Mouse (Mus musculus): ENCODE measurements at regions not wholly inside any gene's neighbourhood (a gene's known extent, or its start where the extent isn't known, plus 50 kb on each side); places are given as distances from the start of the nearest gene placed in this dataset.
A peak's percentile ranks its signal among the peaks of the same experiment; 100 is the strongest.

DNA sequence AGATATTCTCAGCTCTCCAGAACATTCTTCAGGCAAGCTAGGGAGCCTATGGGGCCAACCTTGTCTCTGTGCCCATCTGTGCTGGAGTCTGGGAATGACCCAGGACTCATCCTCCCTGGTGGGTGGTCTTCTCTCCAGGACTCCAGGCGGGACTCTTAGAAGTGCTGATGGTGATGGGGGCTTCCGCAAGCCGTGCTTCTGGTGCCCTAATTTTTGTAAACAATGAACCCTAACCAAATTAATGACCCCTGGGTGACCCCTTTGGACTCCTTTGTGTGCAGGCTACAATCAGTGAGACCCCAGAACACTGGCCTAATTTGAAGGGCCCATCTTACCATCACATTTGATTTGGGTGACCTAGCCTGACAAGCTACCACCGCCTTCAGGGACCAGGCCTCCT lies 71.0 kb upstream of the Ccnd1 start:
- H3K27me3 ChIP-seq (replicated peaks; ENCODE audit: control insufficient read depth, insufficient read depth, low read length) = no peaks in the 10 kb centered on the region
- DNase-seq = no peak
- H3K36me3 ChIP-seq (ENCODE audit: control insufficient read depth, insufficient read depth, low read length) = no peaks in the 10 kb centered on the region
- no peak for TF ChIP-seq POLR2A (IDR thresholded peaks at IDR 0.05; ENCODE audit: low read depth, low read length)
- TF ChIP-seq CTCF (conservative IDR thresholded peaks at IDR 0.05; ENCODE audit: insufficient read depth, insufficient read length, low read depth, low read length) = no peak
- H3K27ac ChIP-seq (ENCODE audit: insufficient read depth, low read depth, low read length) = no peak overlapping the region
- H3K4me3 ChIP-seq (ENCODE audit: insufficient read depth, low read depth, low read length) = no peak overlapping the region
- 88% methylated on average over 4 of the region's 4 CpGs for WGBS
- no peaks in the 10 kb centered on the region for H3K4me1 ChIP-seq (ENCODE audit: control insufficient read depth, insufficient read depth, low read length)

DNA sequence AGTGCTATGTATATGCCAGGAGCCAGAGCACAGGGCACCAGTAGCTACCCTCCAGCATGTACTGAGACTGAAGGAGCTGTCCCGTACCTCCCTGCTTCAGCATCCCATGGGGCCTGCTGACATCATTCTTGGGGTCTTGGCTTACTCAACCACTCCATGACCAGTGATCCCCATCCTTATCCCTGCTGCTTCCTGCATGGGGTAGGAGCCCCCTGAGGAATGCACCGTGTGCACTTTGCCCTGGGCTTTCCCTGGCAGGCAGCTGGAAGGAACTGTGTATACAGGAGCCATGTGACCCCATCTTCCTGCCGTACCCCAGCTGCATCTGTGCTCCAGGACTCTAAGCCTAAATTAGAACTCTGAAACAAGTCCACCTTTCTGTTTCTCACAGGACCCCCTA lies 70.3 kb upstream of the Ccnd1 start:
- WGBS = 53% methylated on average over 3 of the region's 3 CpGs
- Histone ChIP-seq H3K36me3 (ENCODE audit: control insufficient read depth, insufficient read depth, low read length) (no peaks in the 10 kb centered on the region), H3K27ac (ENCODE audit: insufficient read depth, low read depth, low read length) (no peak overlapping the region), H3K27me3 (replicated peaks; ENCODE audit: control insufficient read depth, insufficient read depth, low read length) (no peaks in the 10 kb centered on the region), H3K4me3 (ENCODE audit: insufficient read depth, low read depth, low read length) (no peak overlapping the region), H3K4me1 (ENCODE audit: control insufficient read depth, insufficient read depth, low read length) (no peaks in the 10 kb centered on the region)
- DNase-seq = no peak
- TF ChIP-seq CTCF (conservative IDR thresholded peaks at IDR 0.05; ENCODE audit: insufficient read depth, insufficient read length, low read depth, low read length) = no peak
- TF ChIP-seq POLR2A (IDR thresholded peaks at IDR 0.05; ENCODE audit: low read depth, low read length) = no peak

DNA sequence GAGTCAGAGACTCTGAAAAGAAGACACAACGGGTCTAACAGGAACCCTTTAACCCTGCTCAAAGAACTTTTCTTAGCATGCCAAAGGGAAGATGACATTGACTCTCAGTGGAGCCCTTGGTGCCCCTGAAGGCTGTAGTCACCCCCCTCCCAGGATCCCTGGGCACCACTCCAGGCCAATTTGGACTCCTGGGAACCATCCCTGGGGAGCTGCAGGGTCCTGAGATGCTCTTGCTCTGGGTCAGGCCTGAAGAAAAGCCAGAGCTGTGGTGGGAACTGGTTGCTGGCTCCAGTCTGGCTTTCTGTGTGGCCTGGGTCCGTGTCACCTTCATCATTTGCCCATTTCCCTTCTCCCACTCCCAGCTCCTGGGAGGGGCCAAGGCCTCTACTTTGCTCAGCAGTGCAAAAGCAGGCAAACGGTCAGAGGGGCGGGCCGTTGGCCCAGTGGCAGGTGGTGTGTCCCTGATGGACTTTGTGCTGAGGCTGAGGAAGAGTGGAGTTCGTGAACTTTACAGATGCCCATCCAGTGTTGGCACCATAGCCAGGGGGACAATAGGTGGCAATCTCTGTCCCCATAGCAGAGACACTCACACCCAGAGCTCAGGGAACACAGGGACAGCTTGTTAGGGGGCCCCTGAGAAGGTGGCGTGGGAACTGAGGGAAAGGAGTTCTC lies 69.1 kb upstream of the Ccnd1 start:
- no peak overlapping the region for H3K27ac ChIP-seq (ENCODE audit: insufficient read depth, low read depth, low read length)
- H3K36me3 ChIP-seq (ENCODE audit: control insufficient read depth, insufficient read depth, low read length) = no peaks in the 10 kb centered on the region
- H3K4me1 ChIP-seq (ENCODE audit: control insufficient read depth, insufficient read depth, low read length) = no peaks in the 10 kb centered on the region
- no peak for TF ChIP-seq POLR2A (IDR thresholded peaks at IDR 0.05; ENCODE audit: low read depth, low read length)
- no peak for TF ChIP-seq CTCF (conservative IDR thresholded peaks at IDR 0.05; ENCODE audit: insufficient read depth, insufficient read length, low read depth, low read length)
- no peaks in the 10 kb centered on the region for H3K27me3 ChIP-seq (replicated peaks; ENCODE audit: control insufficient read depth, insufficient read depth, low read length)
- peak; percentile 70 for DNase-seq
- no peak overlapping the region for H3K4me3 ChIP-seq (ENCODE audit: insufficient read depth, low read depth, low read length)
- WGBS = 53% methylated on average over 7 of the region's 7 CpGs

DNA sequence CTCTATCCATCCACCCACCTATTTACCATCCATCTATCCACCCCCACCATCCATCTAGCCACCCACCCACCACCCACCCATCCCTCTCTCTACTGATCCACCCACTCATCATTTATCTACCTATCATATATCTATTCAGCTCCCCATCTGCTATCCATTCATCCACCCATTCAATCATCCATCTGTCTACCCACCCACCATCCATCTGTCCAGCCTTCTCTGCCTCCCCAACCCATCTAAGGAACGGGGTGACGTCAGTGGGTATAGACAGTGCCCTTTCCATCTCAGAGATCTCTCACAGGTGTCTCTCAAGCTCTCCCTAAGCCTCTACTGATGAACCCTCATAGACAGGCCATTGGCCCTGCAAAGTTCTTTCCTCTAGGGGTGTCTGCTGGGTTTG lies 67.5 kb upstream of the Ccnd1 start:
- no peak for TF ChIP-seq POLR2A (IDR thresholded peaks at IDR 0.05; ENCODE audit: low read depth, low read length)
- no peak for TF ChIP-seq CTCF (conservative IDR thresholded peaks at IDR 0.05; ENCODE audit: insufficient read depth, insufficient read length, low read depth, low read length)
- no peak overlapping the region for H3K4me3 ChIP-seq (ENCODE audit: insufficient read depth, low read depth, low read length)
- no peaks in the 10 kb centered on the region for H3K36me3 ChIP-seq (ENCODE audit: control insufficient read depth, insufficient read depth, low read length)
- H3K4me1 ChIP-seq (ENCODE audit: control insufficient read depth, insufficient read depth, low read length) = no peaks in the 10 kb centered on the region
- 98% methylated on average over 2 of the region's 2 CpGs for WGBS
- H3K27me3 ChIP-seq (replicated peaks; ENCODE audit: control insufficient read depth, insufficient read depth, low read length) = no peaks in the 10 kb centered on the region
- no peak overlapping the region for H3K27ac ChIP-seq (ENCODE audit: insufficient read depth, low read depth, low read length)
- no peak for DNase-seq

DNA sequence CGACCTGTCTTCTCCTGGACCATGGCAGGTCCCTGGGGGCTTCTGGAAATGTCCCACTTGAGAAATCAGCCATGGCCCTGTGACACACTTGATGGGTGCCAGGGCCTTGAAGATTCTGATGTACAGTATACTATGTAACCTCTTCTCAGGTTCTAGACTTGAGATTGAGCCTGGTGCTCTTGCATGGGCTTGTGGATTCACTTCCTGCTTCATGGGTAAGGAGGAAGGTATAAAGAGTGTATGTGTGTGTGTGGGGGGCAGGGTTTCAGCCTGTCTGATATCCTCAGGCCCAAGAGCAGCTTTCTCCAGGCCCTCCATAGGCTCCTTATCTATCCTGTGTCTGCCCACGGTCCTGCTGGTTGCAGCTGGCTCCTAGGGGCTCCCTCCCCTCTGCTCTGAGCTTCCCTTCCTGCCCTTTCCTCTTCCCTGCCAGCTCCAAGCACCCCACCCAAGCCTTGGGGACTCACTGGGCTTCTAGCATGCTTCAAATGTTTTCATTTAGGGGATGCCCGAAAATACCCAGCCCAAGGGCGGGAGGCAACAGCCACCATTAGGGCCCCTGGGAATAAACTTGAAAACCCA lies 61.9 kb upstream of the Ccnd1 start:
- H3K36me3 ChIP-seq (ENCODE audit: control insufficient read depth, insufficient read depth, low read length) = no peaks in the 10 kb centered on the region
- H3K4me1 ChIP-seq (ENCODE audit: control insufficient read depth, insufficient read depth, low read length) = no peaks in the 10 kb centered on the region
- no peak for TF ChIP-seq CTCF (conservative IDR thresholded peaks at IDR 0.05; ENCODE audit: insufficient read depth, insufficient read length, low read depth, low read length)
- no peak for TF ChIP-seq POLR2A (IDR thresholded peaks at IDR 0.05; ENCODE audit: low read depth, low read length)
- no peak overlapping the region for H3K27ac ChIP-seq (ENCODE audit: insufficient read depth, low read depth, low read length)
- no peak for DNase-seq
- H3K27me3 ChIP-seq (replicated peaks; ENCODE audit: control insufficient read depth, insufficient read depth, low read length) = no peaks in the 10 kb centered on the region
- H3K4me3 ChIP-seq (ENCODE audit: insufficient read depth, low read depth, low read length) = no peak overlapping the region
- 71% methylated on average over 4 of the region's 4 CpGs for WGBS

DNA sequence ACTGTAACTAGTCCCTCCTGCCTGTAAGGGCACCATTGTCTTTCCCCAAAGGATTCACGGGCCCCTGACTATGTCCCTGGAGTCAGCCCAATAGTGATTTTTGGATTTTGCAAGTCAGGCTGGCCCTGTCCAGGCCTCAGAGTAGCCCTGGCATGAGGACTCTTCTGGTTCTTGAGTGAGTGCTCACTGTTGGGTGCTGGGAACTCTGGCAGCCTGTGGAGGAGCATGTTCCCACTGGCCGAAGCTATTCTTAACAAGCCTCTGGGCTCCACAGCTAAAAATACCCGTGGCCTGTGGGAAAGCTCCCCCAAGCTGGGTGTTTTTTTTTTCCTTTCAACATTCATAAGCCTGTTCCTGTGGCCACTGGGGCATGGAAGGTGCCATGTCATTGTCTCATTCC lies 60.0 kb upstream of the Ccnd1 start:
- 64% methylated on average over 3 of the region's 3 CpGs for WGBS
- Histone ChIP-seq H3K27ac (ENCODE audit: insufficient read depth, low read depth, low read length) (no peak overlapping the region), H3K27me3 (replicated peaks; ENCODE audit: control insufficient read depth, insufficient read depth, low read length) (no peaks in the 10 kb centered on the region), H3K4me3 (ENCODE audit: insufficient read depth, low read depth, low read length) (no peak overlapping the region), H3K4me1 (ENCODE audit: control insufficient read depth, insufficient read depth, low read length) (no peaks in the 10 kb centered on the region), H3K36me3 (ENCODE audit: control insufficient read depth, insufficient read depth, low read length) (no peaks in the 10 kb centered on the region)
- DNase-seq = no peak
- TF ChIP-seq CTCF (conservative IDR thresholded peaks at IDR 0.05; ENCODE audit: insufficient read depth, insufficient read length, low read depth, low read length) (no peak), POLR2A (IDR thresholded peaks at IDR 0.05; ENCODE audit: low read depth, low read length) (no peak)

DNA sequence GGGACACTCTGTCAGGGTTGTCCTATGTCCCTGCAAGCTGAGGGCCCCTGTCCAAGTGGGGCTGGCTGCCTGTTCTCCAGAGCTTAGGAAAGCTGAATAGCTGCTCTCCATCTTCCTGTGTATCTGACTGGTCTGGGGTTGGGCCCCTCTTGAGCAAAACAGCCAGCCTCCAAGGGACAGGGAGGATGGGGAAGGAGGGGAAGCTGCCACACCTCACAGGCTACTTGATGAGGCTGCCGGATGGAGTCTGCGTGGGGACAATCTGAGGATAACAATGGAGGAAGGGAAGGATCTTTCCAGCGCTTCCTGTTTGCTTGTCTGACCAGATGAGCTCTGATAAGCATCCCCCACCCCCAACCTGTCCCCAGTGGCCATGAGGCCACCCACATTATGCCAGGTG lies 57.1 kb upstream of the Ccnd1 start:
- peak; percentile 28 for DNase-seq
- Histone ChIP-seq H3K4me1 (ENCODE audit: control insufficient read depth, insufficient read depth, low read length) (no peaks in the 10 kb centered on the region), H3K36me3 (ENCODE audit: control insufficient read depth, insufficient read depth, low read length) (no peaks in the 10 kb centered on the region), H3K27ac (ENCODE audit: insufficient read depth, low read depth, low read length) (no peak overlapping the region), H3K27me3 (replicated peaks; ENCODE audit: control insufficient read depth, insufficient read depth, low read length) (no peaks in the 10 kb centered on the region), H3K4me3 (ENCODE audit: insufficient read depth, low read depth, low read length) (no peak overlapping the region)
- 66% methylated on average over 3 of the region's 3 CpGs for WGBS
- TF ChIP-seq CTCF (conservative IDR thresholded peaks at IDR 0.05; ENCODE audit: insufficient read depth, insufficient read length, low read depth, low read length) = no peak
- TF ChIP-seq POLR2A (IDR thresholded peaks at IDR 0.05; ENCODE audit: low read depth, low read length) = no peak
